Mouse (Mus musculus): ENCODE measurements at regions not wholly inside any gene's neighbourhood (a gene's known extent, or its start where the extent isn't known, plus 50 kb on each side); places are given as distances from the start of the nearest gene placed in this dataset.

DNA sequence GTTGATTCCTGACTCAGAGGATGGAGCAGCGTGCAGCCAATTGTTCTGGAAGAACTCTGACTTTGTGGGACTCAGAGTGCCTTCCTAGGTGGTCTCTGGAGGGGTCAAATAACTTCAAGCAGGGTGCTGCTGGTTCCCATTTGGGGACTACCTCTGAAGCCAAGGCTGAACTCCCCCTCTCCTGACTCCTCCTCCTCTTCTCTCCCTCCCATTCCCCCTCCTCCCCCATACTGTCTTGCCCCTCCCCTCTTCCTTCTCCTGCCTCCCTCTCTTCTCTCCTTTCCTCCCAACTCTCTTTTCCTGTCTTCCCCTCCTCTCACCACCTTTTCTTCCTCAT is 632.1 kb downstream of the Zfp706 start:
- Histone ChIP-seq H3K9me3 (no peaks in the 10 kb centered on the region), H3K4me1 (peaks cover 19% of the 10 kb centered on the region), H3K36me3 (replicated peaks) (no peaks in the 10 kb centered on the region), H3K4me2 (peak overlapping the region; percentile 90), H3K27ac (no peak overlapping the region), H3K27me3 (replicated peaks) (no peaks in the 10 kb centered on the region), H3K9ac (no peak overlapping the region), H3K4me3 (no peak overlapping the region)
- ATAC-seq (replicated peaks), result 0 out of 2 replicates have a peak, but pooled peaks have one; percentile 12
- 12% methylated on average over 1 of the region's 1 CpGs for WGBS

DNA sequence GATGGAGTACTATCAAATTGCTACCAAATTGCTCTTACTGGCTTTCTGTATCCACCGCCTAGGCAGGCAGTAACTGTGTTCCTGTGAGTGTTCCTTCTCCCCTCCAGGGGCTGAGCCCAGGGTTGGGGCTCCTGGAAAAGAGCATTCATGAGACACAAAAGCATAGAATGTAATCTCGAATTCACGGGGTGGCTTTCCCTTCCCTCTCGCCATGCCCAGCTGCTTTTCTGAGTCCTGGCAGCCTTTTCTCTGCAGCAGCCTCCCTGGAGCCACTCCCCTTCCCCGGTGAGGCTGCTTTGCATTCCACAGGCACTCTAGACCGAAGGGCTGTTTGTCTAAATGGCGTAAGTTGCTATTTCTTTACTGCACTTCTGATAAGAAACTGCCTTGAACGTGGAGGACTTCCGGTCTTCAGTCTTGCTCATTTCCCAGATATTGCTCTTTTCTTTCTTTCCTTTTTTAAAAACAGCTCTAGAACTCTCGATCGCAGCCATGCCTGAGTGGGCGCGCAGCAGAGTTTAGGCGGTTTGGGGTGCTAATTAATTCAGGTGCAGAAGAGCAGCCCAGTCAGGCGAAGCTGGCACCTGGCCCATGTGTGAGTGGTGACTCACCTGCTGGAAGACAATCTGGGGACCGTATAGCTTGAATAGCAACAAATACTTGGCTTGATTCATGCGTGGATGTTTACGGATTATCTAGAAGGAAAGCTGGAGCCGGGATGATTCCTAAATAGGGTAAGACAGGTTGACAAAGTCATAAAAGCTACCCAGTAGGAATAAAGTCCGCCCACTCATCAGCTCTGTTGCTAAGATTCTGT is 632.6 kb downstream of the Zfp706 start:
- peak overlapping the region; percentile 49 for H3K9ac ChIP-seq
- no peaks in the 10 kb centered on the region for H3K9me3 ChIP-seq
- H3K4me3 ChIP-seq, result peak overlapping the region; percentile 42
- H3K27ac ChIP-seq, result no peak overlapping the region; the same call in 1 of the 2 replicates
- no peaks in the 10 kb centered on the region for H3K27me3 ChIP-seq (replicated peaks)
- peak overlapping the region; percentile 90 for H3K4me2 ChIP-seq
- H3K36me3 ChIP-seq (replicated peaks), result no peaks in the 10 kb centered on the region
- H3K4me1 ChIP-seq, result peaks cover 19% of the 10 kb centered on the region
- WGBS, result under 1% methylated on average over 20 of the region's 20 CpGs
- ATAC-seq (replicated peaks), result peak; percentile 82

DNA sequence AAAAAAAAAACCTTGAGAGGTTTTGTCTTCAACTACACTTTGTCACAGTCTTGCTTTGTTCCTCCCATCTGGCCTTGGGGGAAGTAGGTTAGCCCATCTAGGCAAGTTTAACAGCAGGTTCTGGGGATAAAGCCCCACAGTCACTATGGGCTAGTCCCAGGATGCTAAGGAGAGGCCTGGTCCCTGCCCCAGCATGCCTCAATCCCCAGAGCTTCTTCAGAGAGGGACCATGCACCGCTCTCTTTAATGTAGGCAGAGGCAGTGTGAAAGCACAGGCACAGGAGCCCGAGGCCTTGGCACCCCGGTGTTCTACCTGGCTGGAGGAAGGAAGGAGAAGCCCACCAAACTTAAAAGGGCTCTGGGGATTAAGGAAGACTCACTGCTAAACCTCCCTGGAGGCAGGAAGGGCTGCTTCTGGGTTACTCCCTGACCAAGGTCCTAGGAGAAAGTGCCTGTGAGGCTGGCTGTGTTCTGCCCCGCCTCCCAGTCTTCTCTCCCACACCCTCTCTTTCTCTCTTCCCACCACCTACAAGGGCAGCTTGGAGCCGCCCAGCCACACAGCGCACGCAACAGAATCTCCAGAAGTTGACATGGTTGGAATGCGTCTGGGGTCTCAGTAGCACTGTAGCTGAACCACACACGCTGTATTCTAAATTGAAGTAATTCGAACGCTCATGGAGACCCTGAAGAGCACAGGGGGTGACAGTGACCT is 633.5 kb downstream of the Zfp706 start:
- H3K9ac ChIP-seq, result 0 out of 2 replicates have a peak overlapping the region, but pooled peaks have one; percentile 49
- no peak overlapping the region for H3K27ac ChIP-seq
- peak overlapping the region; percentile 90 for H3K4me2 ChIP-seq
- H3K4me1 ChIP-seq, result peaks cover 19% of the 10 kb centered on the region
- no peaks in the 10 kb centered on the region for H3K9me3 ChIP-seq
- H3K4me3 ChIP-seq, result peak overlapping the region; percentile 42
- H3K27me3 ChIP-seq (replicated peaks), result no peaks in the 10 kb centered on the region
- peak; percentile 77 for ATAC-seq (replicated peaks)
- 6% methylated on average over 11 of the region's 11 CpGs for WGBS
- no peaks in the 10 kb centered on the region for H3K36me3 ChIP-seq (replicated peaks)

DNA sequence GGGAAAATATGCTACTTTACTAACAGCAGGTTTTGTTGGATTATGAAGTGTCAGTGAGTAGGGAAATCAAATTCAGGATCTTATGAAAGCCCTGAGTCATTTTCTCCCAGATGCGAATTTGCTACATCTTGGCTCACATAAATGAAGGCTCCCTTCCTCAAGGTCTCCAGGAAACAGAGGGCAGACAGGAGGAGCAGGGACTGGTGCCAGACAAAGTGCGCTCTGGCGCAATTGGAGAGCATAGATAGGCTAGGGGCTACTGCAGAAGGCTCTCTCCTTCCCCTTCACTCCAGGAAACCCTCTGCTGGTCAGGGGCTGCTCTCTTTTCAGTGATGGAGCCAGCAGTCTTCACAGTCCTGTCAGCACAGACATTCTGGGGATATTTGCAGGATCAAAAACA is 634.1 kb downstream of the Zfp706 start:
- Histone ChIP-seq H3K9me3 (no peaks in the 10 kb centered on the region), H3K4me3 (no peak overlapping the region), H3K27me3 (replicated peaks) (no peaks in the 10 kb centered on the region), H3K27ac (no peak overlapping the region), H3K36me3 (replicated peaks) (no peaks in the 10 kb centered on the region), H3K4me2 (no peak overlapping the region), H3K4me1 (peaks cover 19% of the 10 kb centered on the region), H3K9ac (no peak overlapping the region)
- ATAC-seq (replicated peaks), result no peak
- 51% methylated on average over 3 of the region's 3 CpGs for WGBS

DNA sequence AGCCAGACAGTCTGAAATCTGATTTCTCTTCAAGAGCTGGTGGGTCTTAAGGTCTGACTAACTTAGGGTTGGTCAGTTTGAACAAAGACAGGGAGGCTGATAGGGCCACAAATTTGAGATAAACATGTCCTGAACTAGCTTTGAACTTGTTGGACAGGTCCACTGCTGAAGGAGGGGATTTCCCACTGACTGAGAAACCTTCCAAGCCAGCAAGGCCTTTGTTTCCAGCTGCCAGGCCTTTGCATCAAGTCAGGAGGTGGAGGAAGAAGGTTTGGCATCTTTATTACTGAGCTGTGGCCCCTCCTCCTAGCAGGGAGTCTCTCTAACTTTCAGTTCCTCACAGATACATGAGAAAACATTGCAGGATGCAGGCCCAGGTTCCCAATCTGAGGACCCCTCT is 636.2 kb downstream of the Zfp706 start:
- no peak overlapping the region for H3K9ac ChIP-seq
- no peak overlapping the region for H3K4me2 ChIP-seq
- H3K4me3 ChIP-seq, result no peak overlapping the region
- H3K4me1 ChIP-seq, result peaks cover 19% of the 10 kb centered on the region
- no peaks in the 10 kb centered on the region for H3K27me3 ChIP-seq (replicated peaks)
- no peaks in the 10 kb centered on the region for H3K9me3 ChIP-seq
- H3K27ac ChIP-seq, result no peak overlapping the region
- no peak for ATAC-seq (replicated peaks)
- H3K36me3 ChIP-seq (replicated peaks), result no peaks in the 10 kb centered on the region

DNA sequence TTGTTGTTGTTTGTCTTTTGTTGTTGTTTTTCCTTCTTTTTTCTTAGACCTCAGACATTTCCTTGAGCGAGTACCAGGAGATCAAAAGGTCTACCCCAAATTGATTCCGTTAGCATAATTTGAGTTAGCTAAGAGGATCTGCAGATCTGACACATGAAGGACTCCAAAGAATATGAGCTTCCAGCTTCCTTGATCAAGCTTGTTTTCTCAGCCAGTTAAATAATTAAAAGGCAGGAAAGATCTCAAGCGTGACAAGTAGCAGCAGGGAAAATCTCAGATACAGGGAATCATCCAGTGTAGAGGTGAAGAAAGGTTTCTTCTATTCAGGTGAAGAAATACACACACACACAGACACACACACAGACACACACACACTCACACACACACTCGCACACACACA is 636.7 kb downstream of the Zfp706 start:
- H3K36me3 ChIP-seq (replicated peaks), result no peaks in the 10 kb centered on the region
- WGBS, result 63% methylated on average over 4 of the region's 4 CpGs
- no peak overlapping the region for H3K4me3 ChIP-seq
- ATAC-seq (replicated peaks), result no peak
- H3K27ac ChIP-seq, result no peak overlapping the region
- peaks cover 19% of the 10 kb centered on the region for H3K4me1 ChIP-seq
- no peaks in the 10 kb centered on the region for H3K9me3 ChIP-seq
- H3K9ac ChIP-seq, result no peak overlapping the region
- H3K27me3 ChIP-seq (replicated peaks), result no peaks in the 10 kb centered on the region
- no peak overlapping the region for H3K4me2 ChIP-seq

DNA sequence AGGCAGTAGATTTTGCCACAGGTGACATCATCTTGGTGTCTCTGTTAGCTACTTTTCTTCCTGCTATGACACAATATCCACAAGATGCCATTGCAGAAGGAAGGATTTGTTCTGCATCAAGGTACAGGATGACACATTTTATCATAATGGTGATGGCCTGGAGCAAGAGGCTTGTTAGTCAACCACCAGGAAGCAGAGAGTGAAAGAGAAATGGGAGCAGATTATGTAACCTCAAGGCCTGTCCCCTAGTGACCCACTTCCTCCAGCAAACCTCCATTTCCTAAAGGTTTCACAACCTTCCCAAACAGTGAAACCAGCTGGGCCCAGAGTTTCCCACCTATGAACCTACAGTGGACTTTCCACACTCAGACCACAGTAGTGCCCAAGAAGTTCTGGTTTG is 640.3 kb downstream of the Zfp706 start:
- ATAC-seq (replicated peaks), result no peak
- Histone ChIP-seq H3K27me3 (replicated peaks) (no peaks in the 10 kb centered on the region), H3K4me1 (no peaks in the 10 kb centered on the region), H3K4me2 (no peak overlapping the region), H3K27ac (no peak overlapping the region), H3K9me3 (no peaks in the 10 kb centered on the region), H3K36me3 (replicated peaks) (no peaks in the 10 kb centered on the region), H3K9ac (no peak overlapping the region), H3K4me3 (no peak overlapping the region)

DNA sequence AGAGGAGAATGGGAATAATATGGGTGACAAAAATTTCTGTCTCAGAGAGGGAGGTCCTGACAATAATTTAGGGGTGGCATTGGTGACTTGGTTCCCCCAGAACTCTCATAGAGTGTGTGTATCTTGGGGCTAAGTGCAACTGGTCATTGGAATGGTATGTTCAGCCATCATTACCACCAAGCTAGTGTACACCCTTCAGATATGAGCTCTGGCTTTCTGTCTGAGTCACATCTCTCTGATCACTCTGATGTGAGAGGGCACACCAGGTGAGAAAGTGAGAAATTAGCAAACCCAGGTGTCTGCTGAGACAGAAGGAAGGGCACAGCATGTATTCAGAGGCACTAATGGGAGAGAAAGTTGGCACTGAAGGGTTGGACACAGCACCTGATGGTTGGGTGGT is 642.8 kb downstream of the Zfp706 start:
- Histone ChIP-seq H3K4me3 (no peak overlapping the region), H3K9ac (no peak overlapping the region), H3K27me3 (replicated peaks) (no peaks in the 10 kb centered on the region), H3K4me1 (peaks cover 2% of the 10 kb centered on the region; the same call in 1 of the 2 replicates), H3K4me2 (no peak overlapping the region), H3K9me3 (no peaks in the 10 kb centered on the region), H3K27ac (no peak overlapping the region), H3K36me3 (replicated peaks) (no peaks in the 10 kb centered on the region)
- no peak for ATAC-seq (replicated peaks)

DNA sequence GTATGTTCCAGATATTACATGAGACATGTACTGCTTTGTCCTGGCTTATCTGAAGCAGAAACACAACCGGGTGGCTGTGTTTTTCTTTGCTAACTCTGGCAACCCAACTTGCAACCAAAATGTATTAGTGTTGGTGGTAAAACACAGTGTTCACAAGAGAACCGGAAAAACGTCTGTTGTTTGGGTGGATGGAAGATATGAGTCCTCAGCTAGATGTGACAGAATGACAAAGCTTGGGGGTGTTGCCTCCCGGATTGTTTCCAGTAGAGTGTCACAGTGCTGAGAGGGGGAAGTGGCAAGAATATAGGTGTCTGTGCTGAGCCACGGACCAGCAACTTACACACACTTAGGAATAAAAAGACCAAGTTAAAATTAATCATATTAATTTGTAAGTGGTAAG is 643.5 kb downstream of the Zfp706 start:
- no peak overlapping the region for H3K27ac ChIP-seq
- no peaks in the 10 kb centered on the region for H3K9me3 ChIP-seq
- 87% methylated on average over 5 of the region's 5 CpGs for WGBS
- H3K36me3 ChIP-seq (replicated peaks), result no peaks in the 10 kb centered on the region
- H3K9ac ChIP-seq, result no peak overlapping the region
- no peak overlapping the region for H3K4me3 ChIP-seq
- no peak for ATAC-seq (replicated peaks)
- peaks cover 2% of the 10 kb centered on the region; the same call in 1 of the 2 replicates for H3K4me1 ChIP-seq
- no peak overlapping the region for H3K4me2 ChIP-seq
- no peaks in the 10 kb centered on the region for H3K27me3 ChIP-seq (replicated peaks)

DNA sequence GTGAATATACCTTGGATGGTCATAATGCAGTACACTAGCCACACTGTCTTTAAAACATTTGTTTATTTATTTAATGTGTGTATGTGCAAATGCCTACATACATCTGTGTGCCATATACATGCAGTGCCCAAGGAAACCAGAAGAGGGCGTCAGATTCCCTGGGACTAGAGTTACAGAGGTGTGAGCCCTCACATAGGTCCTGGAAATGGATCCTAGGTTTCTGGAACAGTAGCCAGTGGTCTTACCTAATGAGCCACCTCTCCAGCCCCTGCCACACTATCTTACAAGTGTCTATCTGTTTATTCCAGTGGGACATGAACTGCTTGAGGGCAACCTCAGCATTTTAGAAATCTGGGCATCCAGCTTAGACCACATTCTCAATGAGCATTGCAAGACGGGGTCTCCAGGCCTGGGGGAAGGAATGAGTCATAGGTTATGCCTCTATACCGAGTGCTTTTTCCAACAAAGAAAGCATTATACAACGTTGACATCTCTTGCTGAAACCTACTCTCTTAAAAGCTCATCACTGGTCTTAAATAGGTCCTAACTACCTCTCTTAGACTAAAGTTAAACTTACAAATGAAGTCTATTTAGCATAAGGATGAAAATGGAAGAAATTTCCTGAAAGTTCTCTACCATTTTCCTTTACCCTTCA is 644.5 kb downstream of the Zfp706 start:
- Histone ChIP-seq H3K9me3 (no peaks in the 10 kb centered on the region), H3K36me3 (replicated peaks) (no peaks in the 10 kb centered on the region), H3K27ac (no peak overlapping the region), H3K4me3 (no peak overlapping the region), H3K9ac (no peak overlapping the region), H3K4me2 (no peak overlapping the region), H3K4me1 (peaks cover 2% of the 10 kb centered on the region; the same call in 1 of the 2 replicates), H3K27me3 (replicated peaks) (no peaks in the 10 kb centered on the region)
- 74% methylated on average over 4 of the region's 4 CpGs for WGBS
- no peak for ATAC-seq (replicated peaks)

DNA sequence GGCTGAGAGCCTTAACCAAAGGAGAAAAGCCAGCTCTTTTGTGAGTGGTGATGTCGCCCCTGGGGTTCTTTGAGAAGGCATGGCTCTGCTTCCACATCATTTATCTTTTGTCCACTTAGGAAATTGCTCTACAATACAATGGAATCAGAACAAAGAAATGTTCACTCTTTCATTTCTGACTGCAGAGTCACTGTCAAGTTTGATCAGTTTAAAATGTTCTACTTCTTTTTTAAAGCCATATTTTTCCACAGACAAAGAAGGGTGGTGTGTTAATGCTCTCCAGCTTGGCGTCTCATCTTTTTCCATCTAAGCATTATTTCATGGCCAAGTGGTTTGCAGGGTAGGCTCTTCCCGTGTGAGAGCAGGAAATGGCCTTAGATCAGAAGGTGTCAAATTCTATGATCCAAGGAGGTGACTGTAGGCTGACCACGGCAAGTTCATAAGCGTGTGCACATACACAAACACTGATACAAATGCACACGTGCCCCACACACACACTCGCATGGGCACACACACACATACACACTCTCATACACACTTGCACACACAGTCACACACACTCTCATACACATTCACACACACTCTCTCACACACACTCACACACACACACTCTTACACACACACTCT is 645.9 kb downstream of the Zfp706 start:
- peak; percentile 50 for ATAC-seq (replicated peaks)
- peaks cover 2% of the 10 kb centered on the region; the same call in 1 of the 2 replicates for H3K4me1 ChIP-seq
- no peaks in the 10 kb centered on the region for H3K9me3 ChIP-seq
- no peak overlapping the region for H3K4me2 ChIP-seq
- WGBS, result 47% methylated on average over 7 of the region's 7 CpGs
- H3K9ac ChIP-seq, result no peak overlapping the region
- no peaks in the 10 kb centered on the region for H3K36me3 ChIP-seq (replicated peaks)
- no peaks in the 10 kb centered on the region for H3K27me3 ChIP-seq (replicated peaks)
- no peak overlapping the region for H3K4me3 ChIP-seq
- 0 out of 2 replicates have a peak overlapping the region, but pooled peaks have one; percentile 44 for H3K27ac ChIP-seq
